Mouse (Mus musculus): ENCODE data around the gene Slc29a3.
"Not testable (repeated sequence)": the region's sequence is repeated elsewhere in the genome, so short reads cannot be mapped to it uniquely, and the experiment has no call there.

Gene Slc29a3

GRCm38 (mm10) chr10:60762126-60762525 lies 9.5 kb upstream of the Slc29a3 start:
- DNase-seq = no peak

- DNase-seq = peak; percentile 96
Observed at GRCm38 (mm10) chr10:60760377-60760776, 7.8 kb upstream of the Slc29a3 start.

DNA sequence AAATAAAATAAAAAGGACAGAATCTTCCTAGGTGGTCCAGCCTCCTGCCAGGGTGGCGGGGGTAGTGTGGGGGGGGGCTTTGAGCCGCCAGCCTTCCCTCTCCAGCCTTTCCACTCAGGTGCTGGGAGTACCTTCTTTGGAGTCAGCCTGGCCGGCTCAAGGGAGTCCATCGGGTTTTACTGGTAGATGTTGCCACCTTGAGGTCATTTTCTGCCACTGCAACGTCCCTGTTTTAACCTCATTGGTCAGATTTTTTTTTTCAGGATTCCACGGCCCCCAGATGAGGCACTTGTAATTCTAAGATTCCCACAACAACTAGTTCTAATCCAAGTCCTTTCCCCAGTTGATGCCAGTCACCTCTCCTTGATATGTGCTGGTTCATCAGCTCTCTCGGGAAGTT lies 4.4 kb upstream of the Slc29a3 start:
- DNase-seq = peak; percentile 82

- no peak for DNase-seq
Observed at GRCm38 (mm10) chr10:60756146-60756545, 3.6 kb upstream of the Slc29a3 start.

GRCm38 (mm10) chr10:60753941-60754340 lies 1.3 kb upstream of the Slc29a3 start:
- DNase-seq = no peak

GRCm38 (mm10) chr10:60753261-60753660 lies 667 bp upstream of the Slc29a3 start:
- peak; percentile 50 for DNase-seq

DNA sequence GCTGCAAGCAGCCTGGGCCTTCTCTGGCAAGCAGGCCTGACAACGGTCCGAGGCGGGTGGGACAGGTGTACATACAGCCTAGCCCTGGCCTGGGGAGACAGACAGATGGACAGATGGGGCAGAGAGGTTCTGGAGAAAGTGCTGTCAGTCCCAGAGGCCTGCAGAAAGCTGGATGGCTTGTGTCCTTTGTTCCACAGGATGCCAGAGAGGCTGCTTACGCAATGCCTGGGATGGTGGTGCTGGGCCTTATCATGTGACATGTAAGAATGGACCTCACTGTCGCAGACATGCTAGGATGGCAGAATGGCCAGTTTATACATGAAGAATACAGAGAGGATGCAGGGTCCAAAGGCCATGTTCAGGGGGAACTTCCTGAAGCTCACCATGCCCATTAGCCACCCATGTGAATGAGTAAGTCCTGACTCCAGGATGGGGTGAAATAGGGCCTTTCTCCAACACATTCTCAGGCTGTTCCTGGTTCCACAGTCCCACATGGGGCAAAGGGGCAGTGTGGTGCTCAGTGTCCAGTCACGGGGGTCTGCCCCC lies 4.9 kb downstream of the Slc29a3 start:
- no peak for DNase-seq

GRCm38 (mm10) chr10:60746512-60746911 lies 6.1 kb downstream of the Slc29a3 start:
- peak; percentile 24 for DNase-seq

DNA sequence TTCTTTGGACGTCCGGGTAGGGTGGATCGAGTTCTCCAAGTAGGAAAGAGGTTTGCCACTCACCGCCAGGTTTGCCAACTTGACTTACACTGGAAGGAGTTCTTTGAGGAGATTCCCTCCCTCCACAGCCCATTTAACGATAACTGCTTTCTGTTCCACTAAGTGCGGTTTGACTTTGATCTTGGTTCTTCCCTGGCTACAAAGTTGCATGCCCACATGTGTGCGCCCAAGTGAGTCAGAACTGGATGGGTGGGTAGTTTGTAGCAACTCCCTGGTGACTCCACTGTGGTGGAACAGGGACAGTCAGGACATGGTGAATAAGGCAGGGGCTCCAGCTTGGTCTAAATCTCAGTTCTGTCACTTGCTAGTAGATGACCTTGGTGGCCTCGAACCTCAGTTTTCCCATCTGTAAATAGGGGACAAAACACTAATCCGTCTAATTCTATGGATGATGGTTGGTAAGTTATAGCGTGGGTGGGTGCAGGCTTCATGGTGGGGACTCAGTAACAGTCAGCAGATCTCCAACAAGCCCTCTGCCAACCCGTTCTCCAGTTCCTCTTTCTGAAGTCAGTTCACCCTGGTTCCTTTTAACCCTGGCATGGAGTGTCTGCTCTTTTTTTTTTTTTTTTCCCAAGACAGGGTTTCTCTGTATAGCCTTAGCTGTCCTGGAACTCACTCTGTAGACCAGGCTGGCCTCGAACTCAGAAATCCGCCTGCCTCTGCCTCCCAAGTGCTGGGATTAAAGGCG lies 7.9 kb downstream of the Slc29a3 start:
- no peak for DNase-seq

GRCm38 (mm10) chr10:60743681-60744080 lies 8.9 kb downstream of the Slc29a3 start:
- DNase-seq = no peak

- no peak for DNase-seq
Observed at GRCm38 (mm10) chr10:60742942-60743341, 9.7 kb downstream of the Slc29a3 start.

DNA sequence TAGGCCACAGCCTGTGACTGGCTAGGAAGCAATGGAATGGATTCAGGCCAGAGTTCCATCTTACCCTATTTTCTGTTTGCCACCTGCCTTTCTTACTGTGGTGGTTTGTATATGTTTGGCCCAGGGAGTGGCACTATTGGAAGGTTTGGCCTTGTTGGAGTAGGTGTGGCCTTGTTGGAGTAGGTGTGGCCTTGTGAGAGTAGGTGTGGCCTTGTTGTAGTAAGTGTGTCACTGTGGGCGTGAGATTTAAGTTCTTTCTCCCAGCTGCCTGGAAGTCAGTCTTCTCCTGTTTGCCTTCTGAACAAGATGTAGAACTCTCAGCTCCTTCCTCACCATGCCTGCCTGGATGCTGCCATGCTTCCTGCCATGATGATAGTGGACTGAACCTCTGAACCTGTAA lies 10.3 kb downstream of the Slc29a3 start:
- not testable (repeated sequence) for DNase-seq

DNA sequence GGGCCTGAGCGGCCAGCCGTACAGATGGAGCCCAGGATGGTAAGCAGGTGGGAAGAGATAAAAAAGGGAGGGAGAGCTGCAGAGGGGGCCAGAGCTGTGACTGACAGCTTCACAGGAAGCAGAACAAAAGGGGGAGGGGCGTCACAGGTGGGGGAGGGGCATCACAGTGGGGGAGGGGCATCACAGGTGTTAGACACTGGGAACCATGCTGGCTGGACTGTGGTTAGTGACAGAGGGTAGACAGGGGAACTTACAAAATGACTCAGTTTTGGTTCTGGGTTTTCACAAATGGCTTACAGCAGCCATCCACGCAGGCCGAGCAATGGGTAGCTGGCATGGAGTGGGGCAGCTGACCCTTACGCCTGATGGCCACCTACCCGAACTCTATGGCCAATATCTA lies 11.2 kb downstream of the Slc29a3 start:
- DNase-seq = no peak

DNA sequence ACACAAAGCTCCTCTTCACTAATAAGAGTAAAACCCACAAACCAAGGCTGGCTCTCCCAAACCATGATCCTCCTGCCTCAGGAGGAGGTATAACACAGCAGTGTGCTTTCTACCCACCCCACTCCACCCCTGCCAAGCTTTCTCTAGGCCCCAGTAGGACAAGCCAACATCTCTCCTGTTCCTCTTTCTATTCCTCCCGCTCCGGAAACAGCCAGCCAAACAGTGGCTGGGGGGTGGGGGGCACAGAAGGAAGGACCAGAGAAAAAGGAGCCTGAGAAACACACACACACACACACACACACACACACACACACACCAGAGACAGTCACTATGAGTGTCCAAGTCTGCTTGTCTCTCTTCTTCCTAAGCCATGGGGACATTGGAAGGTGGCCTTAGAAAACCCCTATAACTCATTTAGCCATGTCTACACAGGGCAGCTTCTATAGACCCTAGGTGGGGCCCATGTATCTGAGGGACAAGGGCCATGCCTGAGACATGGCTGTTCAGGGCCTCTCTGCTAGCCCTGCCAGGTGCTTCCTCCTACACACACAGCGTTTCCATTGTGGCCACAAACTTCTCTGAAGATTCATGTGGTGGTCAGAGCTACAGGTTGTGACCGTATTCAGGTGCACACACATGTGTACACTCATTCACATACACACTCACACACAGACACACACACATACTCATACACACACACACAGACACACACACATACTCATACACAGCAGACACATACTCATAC lies 12.8 kb downstream of the Slc29a3 start:
- DNase-seq = no peak

GRCm38 (mm10) chr10:60737886-60738640 lies 14.5 kb downstream of the Slc29a3 start:
- no peak for DNase-seq

DNA sequence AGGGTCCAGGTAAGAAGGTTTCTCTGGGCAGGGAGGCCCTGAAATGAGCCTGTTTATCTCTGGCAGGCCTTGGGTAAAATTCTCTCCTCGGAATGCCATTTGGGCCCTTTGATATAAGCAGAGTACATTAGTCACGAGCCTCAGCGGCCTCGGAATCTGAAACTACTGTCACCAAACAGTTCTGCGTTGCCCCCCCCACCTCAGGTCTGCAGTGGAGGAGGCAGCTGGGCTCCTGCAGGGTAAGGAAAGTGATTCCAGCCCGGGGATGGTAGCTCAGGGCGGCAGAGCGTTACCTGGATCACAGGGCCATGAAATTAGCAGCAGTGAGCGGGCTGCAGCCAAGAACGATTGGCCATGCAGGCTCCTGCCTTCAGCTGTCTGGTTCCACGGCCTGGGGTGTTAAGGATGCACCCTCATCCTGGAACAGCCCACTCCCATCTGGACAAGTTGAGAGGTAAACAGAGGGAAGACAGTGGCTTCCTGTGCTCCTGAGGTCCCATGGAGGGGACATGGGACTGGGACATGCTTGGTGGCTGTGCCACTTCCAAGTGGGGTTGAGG lies 15.3 kb downstream of the Slc29a3 start:
- no peak for DNase-seq

DNA sequence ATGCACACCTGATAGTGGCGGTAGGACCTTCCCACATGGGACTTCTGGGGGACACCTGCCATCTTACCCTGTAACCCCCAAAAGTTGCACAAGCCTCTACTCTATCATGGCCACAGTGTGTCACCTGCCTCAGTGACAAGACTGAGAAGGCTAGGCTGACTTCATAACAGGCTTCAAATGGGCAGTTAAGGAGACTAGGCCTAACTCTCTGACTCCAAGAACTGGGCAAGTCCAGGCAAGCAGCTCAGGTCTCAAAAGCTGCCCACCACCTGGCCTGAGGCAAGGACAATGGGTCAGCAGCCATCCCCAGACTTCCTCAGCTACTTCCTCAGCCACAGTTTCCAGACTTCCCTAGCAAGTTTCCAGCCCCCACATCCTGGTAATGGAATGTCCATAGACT lies 16.9 kb downstream of the Slc29a3 start:
- DNase-seq = no peak

- DNase-seq = no peak
Observed at GRCm38 (mm10) chr10:60733471-60733870, 19.1 kb downstream of the Slc29a3 start.

DNA sequence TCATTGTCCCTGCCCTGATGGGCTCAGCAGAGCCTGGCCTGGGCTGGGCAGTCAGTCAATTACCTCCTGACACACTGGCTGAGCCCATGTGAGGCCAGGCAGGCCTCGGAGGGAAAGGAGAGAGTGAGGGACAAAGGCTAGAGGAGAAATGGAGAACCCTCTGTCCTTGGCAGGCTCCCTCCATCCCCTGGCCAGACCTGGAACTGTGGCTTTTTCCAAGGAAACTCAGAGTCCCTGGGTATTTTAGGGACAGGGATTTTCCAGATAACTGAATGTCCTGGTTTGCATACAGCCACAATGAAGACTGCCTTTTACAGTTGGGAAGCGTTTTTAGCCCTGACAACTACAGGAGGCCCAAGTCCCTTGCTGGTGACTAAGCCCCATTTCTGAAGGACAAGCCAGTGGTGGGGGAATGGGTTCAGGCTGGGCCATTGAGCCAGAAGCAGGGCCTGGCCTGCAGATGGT lies 20.2 kb downstream of the Slc29a3 start:
- no peak for DNase-seq

GRCm38 (mm10) chr10:60731742-60732141 lies 20.9 kb downstream of the Slc29a3 start:
- no peak for DNase-seq

DNA sequence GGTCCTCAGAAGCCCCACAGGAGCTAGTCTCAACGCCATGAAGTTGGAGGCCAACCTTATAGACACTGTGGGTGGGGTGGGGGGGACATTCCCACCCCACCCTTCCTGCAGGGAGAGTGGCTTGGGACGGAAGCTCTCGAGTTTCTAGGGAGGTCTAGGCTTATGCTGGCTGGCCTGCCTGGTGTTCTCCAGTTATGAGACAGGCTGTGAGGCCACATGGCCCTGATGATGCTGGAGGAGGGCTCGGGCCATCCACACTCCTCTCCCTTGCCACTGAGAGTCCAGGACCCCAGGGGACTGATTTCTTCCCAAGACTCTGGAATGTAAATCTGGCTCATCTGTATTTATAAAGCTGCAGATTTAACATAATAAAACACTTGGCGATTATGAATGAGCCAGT lies 25.3 kb downstream of the Slc29a3 start:
- no peak for DNase-seq

DNA sequence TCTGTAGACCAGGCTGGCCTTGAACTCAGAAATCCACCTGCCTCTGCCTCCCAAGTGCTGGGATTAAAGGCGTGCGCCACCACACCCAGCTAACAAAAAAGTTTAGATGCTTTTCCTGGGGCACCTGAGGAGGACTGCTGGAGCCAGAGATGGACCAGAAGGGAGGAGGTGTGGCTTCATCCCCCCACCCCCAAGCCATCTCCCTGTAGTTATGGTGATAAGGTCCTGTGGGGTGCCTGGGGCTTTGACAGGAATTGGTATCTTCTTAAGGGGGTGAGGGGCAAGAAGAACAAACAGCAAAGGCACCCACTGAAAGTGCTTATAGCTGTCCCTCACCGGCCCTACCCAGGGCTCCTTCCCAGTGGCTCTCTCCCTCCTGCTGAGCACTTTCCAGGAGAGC lies 25.7 kb downstream of the Slc29a3 start:
- DNase-seq = no peak

DNA sequence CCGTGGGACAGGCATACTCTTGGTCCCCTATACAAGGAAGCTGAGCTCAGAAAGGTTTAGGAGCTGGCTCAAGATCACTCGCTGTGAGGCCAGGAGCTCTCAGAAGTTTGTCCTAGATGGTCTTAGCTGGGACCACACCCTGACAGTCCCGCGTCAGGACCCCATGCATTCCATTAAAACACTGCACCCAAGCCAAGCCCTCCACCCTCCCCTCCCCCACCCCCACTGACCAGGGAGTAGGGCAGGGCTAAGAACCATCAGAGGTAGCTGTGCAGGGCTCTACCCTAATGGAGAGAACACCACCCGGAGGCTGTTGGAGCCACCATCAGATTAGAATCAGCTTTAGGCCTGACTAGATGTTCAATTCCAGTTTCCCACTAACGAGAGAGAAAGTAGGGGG lies 28.1 kb downstream of the Slc29a3 start:
- DNase-seq = no peak
